Mouse (Mus musculus) testis, adult 2 months (tissue): ENCODE measurements around the gene Gfy. TPM values are rescaled to one million over a fixed set of nuclear protein-coding genes. Genes with fewer than 3 reads are reported as not detected.
A peak's percentile ranks its signal among the peaks of the same experiment; 100 is the strongest.

Experiments
- H3K27ac ChIP-seq: fragments of 200-500 bp; 2 replicates; pipeline ENCODE4 v1.5.1; 2012; ENCODE audit warnings: low read depth, low read length; ENCODE audit not compliant: control insufficient read depth, insufficient read depth
- H3K27me3 ChIP-seq: fragments of 200-500 bp; 2 replicates; pipeline ENCODE4 v1.6.1; 2012; ENCODE audit warnings: mild to moderate bottlenecking, low read length, moderate library complexity; ENCODE audit not compliant: control insufficient read depth, insufficient read depth
- H3K36me3 ChIP-seq: fragments of 200-500 bp; 2 replicates; pipeline ENCODE4 v1.6.1; 2012; ENCODE audit warnings: mild to moderate bottlenecking, low read length; ENCODE audit not compliant: control insufficient read depth, insufficient read depth
- H3K4me1 ChIP-seq: fragments of 200-500 bp; 2 replicates; pipeline ENCODE4 v1.6.1; 2012; ENCODE audit warnings: low read length; ENCODE audit not compliant: control insufficient read depth, insufficient read depth
- H3K4me3 ChIP-seq: fragments of 200-500 bp; 2 replicates; pipeline ENCODE4 v1.5.1; 2012; ENCODE audit warnings: low read depth, mild to moderate bottlenecking, low read length, moderate library complexity, mixed read lengths; ENCODE audit not compliant: control insufficient read depth
- CTCF ChIP-seq: fragments of 200-500 bp; IDR thresholded peaks from 2 replicates; pipeline ENCODE4 v1.5.1; 2012; ENCODE audit warnings: low read depth, mild to moderate bottlenecking, inconsistent platforms, low read length, moderate library complexity; ENCODE audit not compliant: control insufficient read depth, insufficient read depth, insufficient replicate concordance
- POLR2A ChIP-seq: fragments of 200-500 bp; IDR thresholded peaks from 2 replicates; pipeline ENCODE4 v1.6.1; 2012; ENCODE audit warnings: low read depth, mild to moderate bottlenecking, inconsistent platforms, low read length, moderate library complexity; ENCODE audit not compliant: control insufficient read depth
- polyA plus RNA-seq: library from polyadenylated mRNA; depleted of rRNA; stranded (reverse); fragments of >200 nt; gene quantifications from 2 replicates; pipeline ENCODE4 v1.2.3, GENCODE M21; 2012

Gfy gene
- polyA plus RNA-seq, 1 experiment = 5.4 TPM

DNA sequence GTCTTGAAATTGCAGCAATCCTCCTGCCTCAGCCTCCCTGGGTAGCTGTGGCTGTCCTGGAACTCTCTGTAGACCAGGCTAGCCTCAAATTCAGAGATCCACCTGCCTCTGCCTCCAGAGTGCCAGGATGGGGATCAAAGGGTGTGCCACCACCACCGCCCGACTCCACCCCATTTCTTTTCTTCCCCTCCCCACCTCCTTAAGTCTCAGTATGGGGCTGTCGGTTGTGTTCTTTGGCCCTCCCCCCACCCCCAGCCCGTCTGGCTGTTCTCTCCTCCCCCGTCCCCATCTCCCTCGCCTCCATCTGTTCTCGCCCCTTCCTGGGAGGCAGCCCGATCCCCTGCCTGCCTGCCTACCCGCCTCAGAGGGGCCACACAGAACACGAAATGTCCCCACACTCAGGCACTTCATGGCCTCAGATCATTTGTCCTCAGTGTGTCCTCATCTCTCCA, 12.4 kb downstream of the Gfy start:
- Histone ChIP-seq H3K4me3 (no peak overlapping the region), H3K27me3 (no peaks in the 10 kb centered on the region), H3K27ac (no peak overlapping the region), H3K36me3 (no peaks in the 10 kb centered on the region), H3K4me1 (peaks cover 27% of the 10 kb centered on the region)
- no peak for TF ChIP-seq CTCF
- no peak for TF ChIP-seq POLR2A

DNA sequence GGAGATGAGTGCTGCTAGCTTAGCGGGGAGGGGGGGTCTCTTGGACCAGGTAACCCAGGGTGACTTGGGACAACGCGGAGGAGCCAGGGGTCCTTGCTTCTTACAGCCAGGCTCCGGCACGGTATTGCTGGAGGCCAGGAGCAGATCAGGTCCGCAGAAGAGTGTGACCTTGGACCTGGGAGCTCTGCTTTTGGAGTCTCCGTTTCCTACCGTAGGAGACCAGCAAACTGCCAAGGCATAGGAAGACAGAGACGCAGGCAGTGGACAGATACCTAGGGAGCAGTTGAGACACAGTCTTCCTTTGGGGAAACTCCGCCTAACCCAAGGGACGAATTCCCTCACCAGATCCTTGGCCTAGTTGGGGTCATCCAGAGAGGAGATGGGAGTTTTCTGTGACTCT, 13.7 kb downstream of the Gfy start:
- Histone ChIP-seq H3K4me3 (no peak overlapping the region), H3K4me1 (peaks cover 27% of the 10 kb centered on the region), H3K27me3 (no peaks in the 10 kb centered on the region), H3K27ac (no peak overlapping the region), H3K36me3 (no peaks in the 10 kb centered on the region)
- no peak for TF ChIP-seq POLR2A
- TF ChIP-seq CTCF = no peak

DNA sequence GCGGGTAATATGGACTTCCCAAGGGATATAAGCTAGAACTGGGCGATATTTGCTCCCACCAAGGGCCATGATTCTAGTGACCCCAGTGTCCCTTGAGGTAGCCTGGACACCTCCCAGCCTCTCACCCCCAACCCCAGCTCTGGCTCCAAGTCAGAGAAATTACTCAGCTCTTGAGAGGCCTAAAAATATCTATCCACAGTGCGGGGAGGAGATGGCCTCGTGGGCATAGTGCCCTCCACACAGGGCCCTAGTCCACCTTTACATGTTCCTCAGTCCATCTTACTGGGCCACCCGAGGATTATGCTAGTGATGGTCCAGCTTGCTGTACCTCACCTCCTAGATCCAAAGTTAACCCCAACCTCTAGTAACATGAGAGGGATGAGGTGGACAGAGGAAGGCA, 14.5 kb downstream of the Gfy start:
- Histone ChIP-seq H3K4me3 (no peak overlapping the region), H3K36me3 (no peaks in the 10 kb centered on the region), H3K27me3 (no peaks in the 10 kb centered on the region), H3K27ac (no peak overlapping the region), H3K4me1 (peaks cover 27% of the 10 kb centered on the region)
- no peak for TF ChIP-seq POLR2A
- no peak for TF ChIP-seq CTCF

DNA sequence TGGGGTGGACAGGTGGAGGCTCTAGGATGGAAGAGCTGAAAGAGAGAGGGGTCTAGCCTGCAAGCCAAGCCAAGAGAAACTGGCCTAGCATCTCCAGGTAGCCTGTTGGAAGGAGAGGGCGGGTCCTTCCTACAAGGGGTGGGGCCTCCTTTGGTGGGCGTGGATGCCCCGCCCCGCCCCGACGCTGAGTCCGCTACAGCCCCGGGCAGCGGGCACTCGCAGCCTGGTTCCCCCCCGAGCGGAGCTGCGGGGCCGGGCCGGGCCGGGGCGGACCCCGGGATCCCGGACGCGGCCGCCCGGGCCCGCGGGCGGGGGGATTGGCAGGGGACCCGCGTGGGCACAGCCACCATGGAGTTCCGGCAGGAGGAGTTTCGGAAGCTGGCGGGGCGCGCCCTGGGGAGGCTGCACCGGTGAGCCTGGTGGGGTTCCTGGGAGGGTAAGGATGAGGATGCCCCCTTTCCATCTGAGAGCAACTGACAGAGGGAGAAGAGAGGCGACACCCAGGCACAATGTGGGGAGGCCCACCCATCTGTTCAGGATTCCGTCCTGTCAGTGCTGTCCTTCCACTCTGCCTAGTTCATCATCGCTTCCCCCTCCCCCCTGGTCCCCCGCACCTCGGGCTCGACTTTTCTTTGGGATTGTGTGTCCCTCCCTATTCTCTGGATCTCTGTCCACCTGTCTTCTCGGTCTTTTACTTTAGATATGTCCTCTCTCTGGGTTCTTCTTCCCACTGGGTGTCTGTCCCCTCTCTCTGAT, 15.5 kb downstream of the Gfy start, which contains the start of gene Slc17a7:
Gene Slc17a7, plus strand, starts transcription at position 215 of the 756 bp plus-strand sequence.
- peaks cover 27% of the 10 kb centered on the region for H3K4me1 ChIP-seq
- peak within 1 kb of the TSS; percentile 26 for H3K4me3 ChIP-seq
- peaks cover 2% of the 10 kb centered on the region; the same call in 1 of the 2 replicates for H3K36me3 ChIP-seq
- no peak within 1 kb of the TSS for H3K27ac ChIP-seq
- no peaks in the 10 kb centered on the region for H3K27me3 ChIP-seq
- TF ChIP-seq POLR2A (no peak), CTCF (no peak)

DNA sequence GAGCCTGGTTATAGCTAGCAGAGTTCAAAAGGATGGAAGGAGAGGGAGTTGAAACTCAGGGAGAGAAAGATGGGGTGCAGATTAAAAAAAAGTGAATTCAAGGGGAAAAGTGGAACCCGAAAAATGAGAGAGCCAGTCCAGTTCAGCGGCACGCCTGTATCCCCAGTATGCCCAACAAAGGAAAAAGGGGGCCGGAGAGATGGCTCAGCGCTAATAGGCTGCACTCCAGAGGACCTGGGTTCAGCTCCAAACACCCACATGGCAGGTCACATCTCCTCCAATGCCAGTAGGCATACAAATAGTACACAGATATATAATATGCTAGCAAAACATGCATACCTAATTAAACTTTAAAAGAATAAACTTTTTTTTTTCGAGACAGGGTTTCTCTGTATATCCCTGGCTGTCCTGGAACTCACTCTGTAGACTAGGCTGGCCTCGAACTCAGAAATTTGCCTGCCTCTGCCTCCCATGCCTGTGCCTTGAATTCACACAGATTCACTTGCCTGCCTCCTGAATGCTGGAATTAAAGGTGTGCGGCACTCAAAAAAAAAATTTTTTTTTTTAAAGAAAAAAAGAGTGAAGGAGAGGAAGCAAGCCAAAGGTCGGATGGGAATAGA, 16.3 kb downstream of the Gfy start:
- Histone ChIP-seq H3K27me3 (no peaks in the 10 kb centered on the region), H3K36me3 (peaks cover 2% of the 10 kb centered on the region; the same call in 1 of the 2 replicates), H3K4me3 (no peak overlapping the region), H3K27ac (no peak overlapping the region), H3K4me1 (peaks cover 23% of the 10 kb centered on the region)
- TF ChIP-seq CTCF (no peak), POLR2A (no peak)

DNA sequence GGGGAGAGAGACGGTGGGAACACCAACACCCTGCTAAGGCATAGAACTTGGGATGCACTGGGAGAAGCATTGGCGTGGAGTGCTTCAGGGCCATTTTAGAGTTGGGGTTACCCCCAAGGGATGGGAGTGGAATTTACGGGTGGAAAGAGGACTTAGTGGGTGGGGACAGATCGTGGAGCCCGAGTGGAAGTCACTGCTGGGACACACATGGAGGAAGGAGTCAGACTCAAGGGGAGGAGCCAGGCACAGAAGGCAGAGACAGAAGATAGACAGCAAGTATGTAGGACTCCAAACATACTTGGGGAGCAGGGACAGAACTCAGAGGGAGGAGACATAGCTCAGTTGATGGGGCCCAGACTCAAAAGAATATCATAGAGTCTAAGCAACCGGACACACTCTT, 16.8 kb downstream of the Gfy start:
- no peak overlapping the region for H3K27ac ChIP-seq
- H3K4me3 ChIP-seq = peak overlapping the region; percentile 68
- TF ChIP-seq CTCF = no peak
- no peak for TF ChIP-seq POLR2A
- peaks cover 3% of the 10 kb centered on the region; the same call in 1 of the 2 replicates for H3K36me3 ChIP-seq
- no peaks in the 10 kb centered on the region for H3K27me3 ChIP-seq
- peaks cover 17% of the 10 kb centered on the region for H3K4me1 ChIP-seq
